Mouse (Mus musculus) kidney, adult 2 months (tissue): ENCODE measurements around the gene Gmps.

Experiments
- CTCF ChIP-seq: fragments of 200-500 bp; conservative IDR thresholded peaks from 2 replicates; pipeline ENCODE4 v1.5.1; 2011; ENCODE audit warnings: low read depth, mild to moderate bottlenecking, control low read depth, low read length, moderate library complexity, mixed read lengths; ENCODE audit not compliant: insufficient read depth, insufficient read length
- POLR2A ChIP-seq: fragments of 200-500 bp; IDR thresholded peaks from one replicate; pipeline ENCODE4 v1.6.1; 2011; ENCODE audit warnings: low read depth, low read length, control low read depth

DNA sequence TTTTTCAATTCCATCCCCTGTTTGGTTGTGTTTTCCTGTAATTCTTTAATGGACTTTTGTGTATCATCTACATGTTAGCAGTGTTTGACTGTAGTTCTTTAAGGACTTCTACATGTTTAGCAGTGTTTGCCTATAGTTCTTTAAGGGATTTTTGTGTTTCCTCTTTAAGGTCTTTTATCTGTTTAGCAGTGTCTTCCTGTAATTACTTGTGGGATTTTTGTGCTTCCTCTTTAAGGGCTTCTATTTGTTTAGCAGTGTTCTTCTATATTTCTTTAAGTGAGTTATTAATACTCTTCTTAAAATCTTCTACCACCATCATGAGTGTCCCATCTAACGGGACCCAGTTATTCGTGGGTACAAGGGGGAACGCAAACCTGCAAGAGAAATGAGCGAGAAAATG, 53.9 kb downstream of the Gmps start:
- TF ChIP-seq CTCF (no peak), POLR2A (no peak)
